Mouse (Mus musculus) lung, postnatal 14 days (tissue): ENCODE results near the gene Tbc1d16.
"Not testable (repeated sequence)": the region's sequence is repeated elsewhere in the genome, so short reads cannot be mapped to it uniquely, and the experiment has no call there.

Source experiments
- DNase-seq: peaks from one replicate; pipeline ENCODE4 v3.0.0; 2021

Tbc1d16 gene

GRCm38 (mm10) chr11:119108573-119109263 is 119.6 kb downstream of the Tbc1d16 start:
- DNase-seq = no peak

GRCm38 (mm10) chr11:119106289-119106688 is 122.0 kb downstream of the Tbc1d16 start:
- DNase-seq = no peak

GRCm38 (mm10) chr11:119105748-119106147 is 122.6 kb downstream of the Tbc1d16 start:
- DNase-seq = no peak

- DNase-seq = no peak
Observed at GRCm38 (mm10) chr11:119105071-119105609, 123.2 kb downstream of the Tbc1d16 start.

GRCm38 (mm10) chr11:119103991-119104390 is 124.3 kb downstream of the Tbc1d16 start:
- DNase-seq = no peak

GRCm38 (mm10) chr11:119100355-119100754 is 127.9 kb downstream of the Tbc1d16 start:
- not testable (repeated sequence) for DNase-seq

- no peak for DNase-seq
Observed at GRCm38 (mm10) chr11:119098202-119098601, 130.1 kb downstream of the Tbc1d16 start.

- no peak for DNase-seq
Observed at GRCm38 (mm10) chr11:119095441-119095840, 132.9 kb downstream of the Tbc1d16 start.

GRCm38 (mm10) chr11:119093322-119093721 is 135.0 kb downstream of the Tbc1d16 start:
- no peak for DNase-seq
